Mouse (Mus musculus): ENCODE measurements around the gene Mmp11.

DNA sequence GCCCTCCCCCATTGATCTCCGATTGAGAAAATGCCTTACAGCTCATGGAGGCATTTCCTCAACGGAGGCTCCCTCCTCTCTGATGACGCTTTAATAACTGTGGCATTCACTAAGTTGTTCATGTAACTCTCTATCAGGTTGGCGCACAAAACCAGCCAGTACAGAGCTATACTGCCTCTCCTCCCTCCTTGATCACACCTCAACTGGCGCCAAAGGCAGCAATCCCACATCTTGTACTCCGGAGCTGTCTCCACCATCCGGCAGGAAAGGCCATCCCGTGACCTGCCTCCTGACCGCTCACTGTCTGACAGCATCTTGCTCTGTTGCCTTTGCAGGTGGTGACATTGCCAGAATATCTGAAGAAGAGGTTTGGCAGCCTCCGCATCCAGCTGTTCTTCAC is 37.5 kb upstream of the Mmp11 start:
- TF ChIP-seq CTCF (IDR thresholded peaks at IDR 0.05; ENCODE audit: low read depth) (no peak), EP300 (IDR thresholded peaks at IDR 0.05; ENCODE audit: low read depth) (no peak)
